Mouse (Mus musculus) CH12.LX (cell line): ENCODE data around the gene Dnase2b. TPM values are rescaled to one million over a fixed set of nuclear protein-coding genes. Genes with fewer than 3 reads are reported as not detected.
A peak's percentile ranks its signal among the peaks of the same experiment; 100 is the strongest.

Experiments used
- DNase-seq: peaks from one replicate; pipeline ENCODE4 v3.0.0-alpha.2; 2013; ENCODE audit errors: extremely low read depth
- H3K27ac ChIP-seq: 2 replicates; pipeline ENCODE4 v1.5.1; 2012; ENCODE audit warnings: low read depth, mild to moderate bottlenecking, control low read depth, moderate library complexity; ENCODE audit not compliant: insufficient read depth
- H3K27me3 ChIP-seq: replicated peaks from 2 replicates; pipeline ENCODE3; 2012; ENCODE audit warnings: inconsistent platforms
- H3K36me3 ChIP-seq, 2 experiments: replicated peaks in 1 of 2; 2 replicates each; pipeline versions ENCODE3 to v1.6.1; 2012; ENCODE audit warnings: inconsistent platforms in 1 of 2, low read length in 1 of 2, mild to moderate bottlenecking in 1 of 2, mixed read lengths in 1 of 2, moderate library complexity in 1 of 2; ENCODE audit not compliant: control insufficient read depth in 1 of 2, insufficient read depth in 1 of 2
- H3K4me1 ChIP-seq, 2 experiments: 2 replicates each; pipeline ENCODE4 v1.6.1; 2012; ENCODE audit warnings: inconsistent platforms in 1 of 2, moderate library complexity in 1 of 2; ENCODE audit not compliant: insufficient read depth in 2 of 2, control insufficient read depth in 1 of 2
- H3K4me2 ChIP-seq: 2 replicates; pipeline ENCODE4 v1.6.1; 2012; ENCODE audit warnings: low read depth, mild to moderate bottlenecking, control low read depth; ENCODE audit not compliant: poor library complexity, insufficient read depth, severe bottlenecking
- H3K4me3 ChIP-seq, 3 experiments: fragments of 150-350 bp in 1 of 3; sonication (generic) in 1 of 3; replicated peaks in 1 of 3; 2 replicates each; pipeline versions ENCODE3 to v1.5.1; 2011 to 2012; ENCODE audit warnings: low read depth in 2 of 3, low read length in 2 of 3, mild to moderate bottlenecking in 2 of 3, moderate library complexity in 2 of 3, control low read depth in 1 of 3, improper control_type of control experiment in 1 of 3, inconsistent platforms in 1 of 3, mixed read lengths in 1 of 3; ENCODE audit not compliant: poor library complexity in 1 of 3
- H3K79me2 ChIP-seq: replicated peaks from 2 replicates; pipeline ENCODE4 v1.6.1; 2012; ENCODE audit warnings: mild to moderate bottlenecking, moderate library complexity; ENCODE audit not compliant: control insufficient read depth, poor library complexity, insufficient read depth, severe bottlenecking; ENCODE audit errors: extremely low read depth
- H3K9ac ChIP-seq: 2 replicates; pipeline ENCODE4 v1.6.1; 2012; ENCODE audit warnings: low read depth, mild to moderate bottlenecking, control low read depth, moderate library complexity; ENCODE audit not compliant: insufficient read depth
- H3K9me3 ChIP-seq: replicated peaks from 2 replicates; pipeline ENCODE3; 2012; ENCODE audit warnings: low read length, inconsistent platforms, mixed read lengths
- CHD1 ChIP-seq: IDR thresholded peaks from 2 replicates; pipeline ENCODE4 v1.6.1; 2012; ENCODE audit warnings: low read depth, low read length, improper control_type of control experiment, inconsistent platforms
- CTCF ChIP-seq, 2 experiments: IDR thresholded peaks in 1 of 2; conservative IDR thresholded peaks in 1 of 2; 2 replicates each; pipeline ENCODE4 v1.5.1; 2011 to 2012; ENCODE audit warnings: low read depth in 2 of 2, low read length in 2 of 2, improper control_type of control experiment in 1 of 2, inconsistent platforms in 1 of 2, mild to moderate bottlenecking in 1 of 2, moderate library complexity in 1 of 2
- ETS1 ChIP-seq: conservative IDR thresholded peaks from 2 replicates; pipeline ENCODE4 v1.6.1; 2012; ENCODE audit warnings: low read depth, mild to moderate bottlenecking, inconsistent platforms, low read length, improper control_type of control experiment, moderate library complexity
- GABPA ChIP-seq: IDR thresholded peaks from 2 replicates; pipeline ENCODE4 v1.6.1; 2012; ENCODE audit warnings: low read depth, low read length, improper control_type of control experiment, inconsistent platforms; ENCODE audit not compliant: insufficient replicate concordance
- JUN ChIP-seq: IDR thresholded peaks from 2 replicates; pipeline ENCODE4 v1.6.1; 2011; ENCODE audit warnings: low read depth, mild to moderate bottlenecking, low read length, improper control_type of control experiment, moderate library complexity; ENCODE audit not compliant: insufficient read depth
- JUND ChIP-seq: conservative IDR thresholded peaks from 2 replicates; pipeline ENCODE4 v1.6.1; 2011; ENCODE audit warnings: low read depth, low read length, improper control_type of control experiment
- KAT2A ChIP-seq: IDR thresholded peaks from 2 replicates; pipeline ENCODE4 v1.6.1; 2012; ENCODE audit warnings: low read length, improper control_type of control experiment, inconsistent platforms; ENCODE audit not compliant: insufficient replicate concordance
- MAX ChIP-seq: IDR thresholded peaks from 2 replicates; pipeline ENCODE4 v1.6.1; 2011; ENCODE audit warnings: low read length, improper control_type of control experiment
- MYC ChIP-seq: IDR thresholded peaks from 2 replicates; pipeline ENCODE4 v1.6.1; 2011; ENCODE audit warnings: low read depth, mild to moderate bottlenecking, improper control_type of control experiment, low read length
- NELFE ChIP-seq: IDR thresholded peaks from 2 replicates; pipeline ENCODE4 v1.6.1; 2011; ENCODE audit warnings: low read depth, low read length, improper control_type of control experiment
- NRF1 ChIP-seq: IDR thresholded peaks from 2 replicates; pipeline ENCODE4 v1.6.1; 2014; ENCODE audit warnings: low read depth, mild to moderate bottlenecking, inconsistent platforms, low read length, improper control_type of control experiment, moderate library complexity
- POLR2AphosphoS2 ChIP-seq: IDR thresholded peaks from 2 replicates; pipeline ENCODE4 v1.6.1; 2011; ENCODE audit warnings: low read depth, low read length, improper control_type of control experiment
- RAD21 ChIP-seq: IDR thresholded peaks from 2 replicates; pipeline ENCODE4 v1.6.1; 2011; ENCODE audit warnings: low read depth, mild to moderate bottlenecking, low read length, improper control_type of control experiment, moderate library complexity
- SIN3A ChIP-seq: IDR thresholded peaks from 2 replicates; pipeline ENCODE4 v1.6.1; 2012; ENCODE audit warnings: low read length, improper control_type of control experiment, inconsistent platforms
- TCF12 ChIP-seq: IDR thresholded peaks from 2 replicates; pipeline ENCODE4 v1.6.1; 2014; ENCODE audit warnings: low read depth, mild to moderate bottlenecking, inconsistent platforms, low read length, improper control_type of control experiment
- UBTF ChIP-seq: IDR thresholded peaks from 2 replicates; pipeline ENCODE4 v1.6.1; 2012; ENCODE audit warnings: low read depth, mild to moderate bottlenecking, inconsistent platforms, low read length, improper control_type of control experiment, moderate library complexity
- USF1 ChIP-seq: IDR thresholded peaks from 2 replicates; pipeline ENCODE4 v1.6.1; 2014; ENCODE audit warnings: low read depth, mild to moderate bottlenecking, inconsistent platforms, low read length, improper control_type of control experiment
- ZC3H11A ChIP-seq: IDR thresholded peaks from 2 replicates; pipeline ENCODE4 v1.6.1; 2012; ENCODE audit warnings: low read depth, mild to moderate bottlenecking, inconsistent platforms, low read length, improper control_type of control experiment
- ZMIZ1 ChIP-seq: IDR thresholded peaks from 2 replicates; pipeline ENCODE4 v1.6.1; 2012; ENCODE audit warnings: low read depth, mild to moderate bottlenecking, inconsistent platforms, low read length, improper control_type of control experiment
- ZNF384 ChIP-seq: IDR thresholded peaks from 2 replicates; pipeline ENCODE4 v1.6.1; 2012; ENCODE audit warnings: low read depth, low read length, improper control_type of control experiment, inconsistent platforms
- dilution Hi-C: fragments of 300-500 bp; cut with MboI; formaldehyde crosslinking; loops from 2 replicates; pipeline ENCODE4 v1.14.3; 2020; ENCODE audit warnings: low sequenced_read_pairs; ENCODE audit not compliant: extremely low pct_unique_long_range_greater_than_20kb, extremely low pct_ligation_motif_present
- in situ Hi-C: fragments of 300-500 bp; cut with MboI; formaldehyde crosslinking; loops from 3 replicates; pipeline ENCODE4 v1.14.3; 2019; ENCODE audit warnings: low sequenced_read_pairs, low pct_ligation_motif_present, low pct_unique_long_range_greater_than_20kb, mixed read lengths
- polyA plus RNA-seq: library from polyadenylated mRNA; unstranded; fragments of >175 nt; gene quantifications from 2 replicates; pipeline ENCODE4 v1.2.1, GENCODE M21; 2012; ENCODE audit warnings: low read depth; ENCODE audit not compliant: insufficient read length
- total RNA-seq, 2 experiments: library from RNA; depleted of rRNA; stranded (reverse); fragments of 300-350 nt in 1 of 2; fragments of >200 nt in 1 of 2; gene quantifications; 2 replicates each; pipeline ENCODE4 v1.2.3; 2012 to 2014

The Dnase2b gene
- total and polyA plus RNA-seq, 3 experiments: not detected

GRCm38 (mm10) chr3:146569594-146569993, 45.8 kb downstream of the Dnase2b start:
- DNase-seq: no peak
- Histone ChIP-seq H3K27me3 (no peaks in the 10 kb centered on the region), H3K4me1 (peaks cover 3 to 14% of the 10 kb centered on the region in 2 experiments; a peak in 2 of 4 replicates), H3K36me3 (no peaks in the 10 kb centered on the region), H3K9ac (no peak overlapping the region), H3K4me2 (no peak overlapping the region), H3K9me3 (no peaks in the 10 kb centered on the region), H3K4me3 (no peak overlapping the region), H3K79me2 (no peaks in the 10 kb centered on the region), H3K27ac (no peak overlapping the region)
- dilution Hi-C loops: no loop called here
- no peak for TF ChIP-seq POLR2AphosphoS2
- no peak for TF ChIP-seq CHD1
- no peak for TF ChIP-seq KAT2A
- no peak for TF ChIP-seq JUN
- TF ChIP-seq ZNF384: no peak
- no peak for TF ChIP-seq GABPA
- TF ChIP-seq MYC: no peak
- TF ChIP-seq CTCF (conservative IDR thresholded peaks at IDR 0.05 in 1 of 2, IDR thresholded peaks at IDR 0.05 in 1 of 2; ENCODE audit: low read depth in 2 of 2, low read length in 2 of 2): no peak
- TF ChIP-seq MAX: no peak
- TF ChIP-seq SIN3A: no peak
- no peak for TF ChIP-seq NELFE
- no peak for TF ChIP-seq USF1
- TF ChIP-seq NRF1: no peak
- TF ChIP-seq ZC3H11A: no peak
- in situ Hi-C loops: loop anchor here (5.0 kb wide), 1 partner anchor 208 kb away; no protein-coding TSS in a partner anchor

GRCm38 (mm10) chr3:146567884-146568530, 47.4 kb downstream of the Dnase2b start:
- Histone ChIP-seq H3K9ac (no peak overlapping the region), H3K27me3 (no peaks in the 10 kb centered on the region)
- dilution Hi-C loops: no loop called here
- no peak for TF ChIP-seq RAD21
- no peak for TF ChIP-seq JUND
- TF ChIP-seq JUN: no peak
- TF ChIP-seq UBTF: no peak
- TF ChIP-seq USF1: no peak
- TF ChIP-seq TCF12: no peak
- TF ChIP-seq ETS1: no peak
- no peak for TF ChIP-seq SIN3A
- no peak for TF ChIP-seq ZC3H11A
- TF ChIP-seq ZMIZ1: no peak
- TF ChIP-seq, all 38 proteins: peak for 0
- no peak overlapping the region for H3K4me3 ChIP-seq
- no peaks in the 10 kb centered on the region for H3K36me3 ChIP-seq
- H3K27ac ChIP-seq: no peak overlapping the region
- DNase-seq: peak; percentile 38
- H3K4me2 ChIP-seq: no peak overlapping the region
- in situ Hi-C loops: loop anchor here (5.0 kb wide), 1 partner anchor 209 kb away; no protein-coding TSS in a partner anchor
- H3K4me1 ChIP-seq: peaks cover 3 to 14% of the 10 kb centered on the region in 2 experiments; a peak in 2 of 4 replicates
- H3K9me3 ChIP-seq: no peaks in the 10 kb centered on the region
- H3K79me2 ChIP-seq: no peaks in the 10 kb centered on the region
